Mouse (Mus musculus) brain, embryonic 14.5 days (tissue): Measurements from ENCODE around the gene Birc6. TPM values are rescaled to one million over a fixed set of nuclear protein-coding genes. Genes with fewer than 3 reads are reported as not detected.

Experiments
- DNase-seq: peaks from one replicate; pipeline ENCODE4 v3.0.0-alpha.2; 2011; ENCODE audit warnings: low read depth
- CTCF ChIP-seq: fragments of 200-500 bp; IDR thresholded peaks from 2 replicates; pipeline ENCODE4 v1.5.1; 2012; ENCODE audit warnings: inconsistent platforms, mild to moderate bottlenecking, moderate library complexity, borderline replicate concordance; ENCODE audit not compliant: insufficient read depth, insufficient read length; ENCODE audit errors: extremely low read depth
- POLR2A ChIP-seq: fragments of 200-500 bp; IDR thresholded peaks from 2 replicates; pipeline ENCODE4 v1.6.1; 2012; ENCODE audit warnings: mild to moderate bottlenecking, inconsistent platforms, borderline replicate concordance; ENCODE audit not compliant: poor library complexity, insufficient read depth, insufficient read length, severe bottlenecking; ENCODE audit errors: extremely low read depth
- polyA plus RNA-seq: library from polyadenylated mRNA; depleted of rRNA; stranded (reverse); fragments of >200 nt; gene quantifications from 2 replicates; pipeline ENCODE4 v1.2.3, GENCODE M21; 2012; rRNA removed

Birc6 gene
- polyA plus RNA-seq, 1 experiment, result 123 TPM

GRCm38 (mm10) chr17:74717618-74718151 lies 189.6 kb downstream of the Birc6 start, which contains the start of gene Ttc27:
Gene Ttc27, plus strand, starts transcription at chr17:74717732.
- peak; percentile 99 for DNase-seq
- TF ChIP-seq POLR2A, result peak; percentile 33; the same call in 1 of the 2 replicates
- no peak for TF ChIP-seq CTCF

GRCm38 (mm10) chr17:74732872-74733271 lies 204.8 kb downstream of the Birc6 start:
- no peak; the same call in 1 of the 2 replicates for TF ChIP-seq CTCF
- no peak for TF ChIP-seq POLR2A
- peak; percentile 54 for DNase-seq

- TF ChIP-seq CTCF, result no peak
- no peak for TF ChIP-seq POLR2A
- no peak for DNase-seq
These were observed 207.3 kb downstream of the Birc6 start for GRCm38 (mm10) chr17:74735392-74735791.

- TF ChIP-seq POLR2A (no peak), CTCF (no peak)
- DNase-seq, result no peak
These were observed 221.6 kb downstream of the Birc6 start for GRCm38 (mm10) chr17:74749659-74750058.

GRCm38 (mm10) chr17:74751026-74751425 lies 222.9 kb downstream of the Birc6 start:
- DNase-seq, result no peak
- TF ChIP-seq POLR2A, result no peak
- TF ChIP-seq CTCF, result no peak

Other genes starting within 250 kb of the Birc6 start
- 67.6 and 94.2 TPM in 2 replicates for gene Memo1, start 232.8 kb upstream of the Birc6 start, polyA plus RNA-seq
- 111 and 135 TPM in 2 replicates for gene Dpy30, start 204.4 kb upstream of the Birc6 start, polyA plus RNA-seq
- 64.6 and 81.7 TPM in 2 replicates for gene Spast, start 189.3 kb upstream of the Birc6 start, polyA plus RNA-seq
- gene Slc30a6, start 132.7 kb upstream of the Birc6 start, polyA plus RNA-seq, result 30.7 and 32.6 TPM in 2 replicates
- 0.04 and 0.05 TPM in 2 replicates for gene Nlrc4, start 69.2 kb upstream of the Birc6 start, polyA plus RNA-seq
- 26.3 and 37.3 TPM in 2 replicates for gene Yipf4, start 38.8 kb upstream of the Birc6 start, polyA plus RNA-seq
- gene Ttc27, start 189.4 kb downstream of the Birc6 start, polyA plus RNA-seq, result 11.3 and 13.6 TPM in 2 replicates